Mouse (Mus musculus) brown adipose tissue, adult 24 weeks (tissue): ENCODE data around the gene Elavl4. TPM values are rescaled to one million over a fixed set of nuclear protein-coding genes. Genes with fewer than 3 reads are reported as not detected.

Experiments
- H3K27ac ChIP-seq: fragments of 200-500 bp; replicated peaks from 2 replicates; pipeline ENCODE4 v1.5.1; 2012; ENCODE audit warnings: low read depth, mild to moderate bottlenecking, low read length
- H3K4me1 ChIP-seq: fragments of 200-500 bp; 2 replicates; pipeline ENCODE4 v1.6.1; 2012; ENCODE audit warnings: low read length, mixed read lengths; ENCODE audit not compliant: control insufficient read depth, insufficient read depth, insufficient read length
- H3K4me3 ChIP-seq: fragments of 200-500 bp; 2 replicates; pipeline ENCODE4 v1.5.1; 2012; ENCODE audit warnings: low read depth, mild to moderate bottlenecking, low read length, moderate library complexity; ENCODE audit not compliant: insufficient read depth
- polyA plus RNA-seq: library from polyadenylated mRNA; stranded (reverse); fragments of >200 nt; gene quantifications from 2 replicates; pipeline ENCODE4 v1.2.4, GENCODE M21; 2012; ENCODE audit not compliant: missing spikeins, insufficient read depth, insufficient read length

Elavl4 gene
- polyA plus RNA-seq = 0.44 TPM in 1 of 2 replicates, not detected in the other

DNA sequence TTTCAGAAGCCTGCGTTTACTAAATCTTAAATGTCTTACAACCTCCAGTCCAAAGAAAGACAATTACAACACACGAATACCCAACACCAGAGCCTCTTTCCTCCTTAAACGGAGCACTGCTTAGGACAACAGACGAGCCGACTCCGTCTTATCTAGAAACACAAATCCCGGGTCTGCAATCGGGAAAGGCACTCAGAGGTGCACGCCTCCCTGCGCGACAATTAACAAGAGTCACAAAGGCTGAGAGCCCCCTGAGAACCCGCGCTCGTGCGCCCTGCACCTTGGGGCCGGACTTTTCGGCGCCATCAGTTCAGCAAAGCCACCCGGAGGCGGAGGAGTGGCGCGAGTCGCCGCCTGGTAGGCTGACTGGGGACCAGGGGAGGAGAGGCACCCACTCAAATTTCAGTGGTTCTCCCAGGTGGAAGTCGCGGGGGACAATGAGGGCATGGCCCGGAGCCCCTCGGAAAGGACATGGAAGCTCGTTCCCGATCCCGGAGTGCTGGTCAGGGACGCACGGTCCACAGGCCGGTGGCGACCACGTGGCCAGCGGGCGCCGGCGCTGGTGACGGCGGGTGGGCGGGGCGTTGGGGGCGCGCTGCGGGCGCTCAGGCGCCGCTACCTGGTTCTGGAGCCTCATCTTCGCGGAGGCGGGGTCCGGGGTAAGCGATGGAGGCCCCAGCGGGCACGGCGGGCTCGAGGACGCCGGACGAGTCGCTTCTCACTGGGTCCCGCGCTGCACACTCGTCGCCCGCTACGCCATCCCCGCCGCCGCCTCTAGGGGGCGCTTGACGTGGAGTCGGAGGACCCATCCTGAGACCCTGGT, at the start of gene Elavl4:
Gene Elavl4 (minus strand): TSS at position 732 of the 823 bp plus-strand sequence.
- H3K27ac ChIP-seq = no peak within 1 kb of the TSS
- peak within 1 kb of the TSS; percentile 50 for H3K4me3 ChIP-seq
- H3K4me1 ChIP-seq = no peaks in the 10 kb centered on the region

- H3K4me1 ChIP-seq = no peaks in the 10 kb centered on the region
- no peak within 1 kb of the TSS for H3K27ac ChIP-seq
- peak within 1 kb of the TSS; percentile 34; the same call in 1 of the 2 replicates for H3K4me3 ChIP-seq
These were observed 45.9 kb upstream of the Elavl4 start, which contains the start of gene Agbl4 for GRCm38 (mm10) chr4:110397618-110398045. Gene Agbl4 (plus strand): TSS chr4:110397661.

DNA sequence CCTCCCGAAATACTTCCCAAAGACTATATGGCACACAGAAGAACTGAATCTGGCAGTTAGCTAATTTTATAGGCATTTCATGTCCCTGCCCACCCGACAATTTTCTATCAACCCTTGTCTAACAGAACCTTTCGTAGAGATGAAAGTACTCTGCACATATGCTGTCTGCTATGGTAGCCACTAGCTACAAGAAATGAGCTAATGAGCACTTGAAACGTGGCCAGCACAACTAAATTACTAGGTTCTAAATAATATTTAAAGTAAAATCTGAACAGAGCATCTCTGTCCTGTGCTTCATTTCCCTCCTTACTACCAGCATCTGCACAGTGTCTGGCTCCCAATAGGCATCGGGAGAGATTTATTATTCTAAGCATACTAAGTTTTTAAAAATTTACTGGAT, 44.5 kb upstream of the Elavl4 start:
- H3K27ac ChIP-seq = no peak overlapping the region
- H3K4me1 ChIP-seq = no peaks in the 10 kb centered on the region
- no peak overlapping the region for H3K4me3 ChIP-seq

GRCm38 (mm10) chr4:110360568-110360967, 8.9 kb upstream of the Elavl4 start:
- H3K4me1 ChIP-seq = no peaks in the 10 kb centered on the region
- H3K4me3 ChIP-seq = no peak overlapping the region
- H3K27ac ChIP-seq = no peak overlapping the region

GRCm38 (mm10) chr4:110352001-110352369, 276 bp upstream of the Elavl4 start:
- Histone ChIP-seq H3K4me1 (no peaks in the 10 kb centered on the region), H3K4me3 (peak overlapping the region; percentile 50; the same call in 1 of the 2 replicates), H3K27ac (no peak overlapping the region)

DNA sequence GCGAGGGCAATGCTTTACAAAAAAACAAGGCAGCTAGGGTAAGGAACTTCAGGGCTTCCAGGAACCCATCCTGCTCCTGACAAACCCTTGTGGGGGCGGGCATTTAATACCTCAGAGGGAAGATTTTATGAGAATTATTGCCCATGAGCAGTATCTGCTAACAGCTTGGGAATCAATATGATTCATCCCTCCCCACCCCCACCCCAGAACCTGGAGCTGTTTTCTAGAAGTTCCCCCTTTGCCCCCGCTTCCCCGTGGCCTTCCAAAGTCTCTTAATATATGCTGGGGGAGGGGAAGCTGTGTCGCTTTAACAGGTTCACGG, 892 bp downstream of the Elavl4 start:
- Histone ChIP-seq H3K4me1 (no peaks in the 10 kb centered on the region), H3K27ac (no peak overlapping the region), H3K4me3 (peak overlapping the region; percentile 50; the same call in 1 of the 2 replicates)

- H3K4me3 ChIP-seq = no peak overlapping the region
- H3K4me1 ChIP-seq = no peaks in the 10 kb centered on the region
- H3K27ac ChIP-seq = no peak overlapping the region
These were observed 27.8 kb downstream of the Elavl4 start for GRCm38 (mm10) chr4:110323912-110324311.

DNA sequence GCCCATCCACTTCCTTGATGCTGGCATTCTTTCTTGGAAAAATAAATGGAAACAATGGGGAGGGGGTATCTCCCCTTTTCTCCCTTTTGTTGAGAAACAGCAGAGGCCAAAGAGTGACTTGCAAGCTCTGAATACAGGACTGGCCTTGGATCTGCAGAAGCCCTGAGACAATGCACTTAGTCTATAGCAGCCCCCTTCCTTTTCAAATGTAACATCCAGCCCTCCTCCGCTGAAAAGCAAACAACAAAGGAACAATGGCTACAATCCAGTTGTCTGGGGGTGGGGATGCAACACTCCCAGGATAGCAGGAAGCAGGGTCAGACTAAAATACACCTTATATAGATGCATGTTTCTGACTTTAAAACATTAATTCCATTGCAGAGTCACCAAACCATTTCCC, 39.6 kb downstream of the Elavl4 start:
- no peak overlapping the region for H3K4me3 ChIP-seq

GRCm38 (mm10) chr4:110306972-110307371, 44.7 kb downstream of the Elavl4 start:
- no peak overlapping the region for H3K4me3 ChIP-seq
- no peak overlapping the region for H3K27ac ChIP-seq
- H3K4me1 ChIP-seq = no peaks in the 10 kb centered on the region

More for the DNA sequence above, 39.6 kb downstream of the Elavl4 start:
- no peaks in the 10 kb centered on the region for H3K4me1 ChIP-seq
- no peak overlapping the region for H3K27ac ChIP-seq

DNA sequence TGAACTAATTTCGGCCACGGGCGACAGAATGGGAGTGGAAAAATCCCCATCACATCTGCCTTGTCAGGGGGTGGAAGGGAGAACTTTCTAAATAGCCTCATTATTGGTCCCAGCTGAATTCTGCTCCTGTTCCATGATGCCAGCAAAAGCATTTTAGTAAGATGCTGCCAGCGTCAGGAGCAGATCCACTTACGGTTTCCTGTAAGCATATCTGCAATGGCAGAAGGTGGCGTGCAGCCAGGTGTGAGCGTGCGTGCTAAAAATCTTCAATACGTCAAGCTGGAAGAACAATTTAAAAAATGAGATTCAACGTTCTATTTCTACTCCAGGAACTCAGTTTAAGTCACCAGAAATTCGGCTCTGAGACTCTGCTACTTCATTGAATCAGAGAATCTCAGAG, 45.1 kb downstream of the Elavl4 start:
- Histone ChIP-seq H3K4me1 (no peaks in the 10 kb centered on the region), H3K27ac (no peak overlapping the region), H3K4me3 (no peak overlapping the region)

DNA sequence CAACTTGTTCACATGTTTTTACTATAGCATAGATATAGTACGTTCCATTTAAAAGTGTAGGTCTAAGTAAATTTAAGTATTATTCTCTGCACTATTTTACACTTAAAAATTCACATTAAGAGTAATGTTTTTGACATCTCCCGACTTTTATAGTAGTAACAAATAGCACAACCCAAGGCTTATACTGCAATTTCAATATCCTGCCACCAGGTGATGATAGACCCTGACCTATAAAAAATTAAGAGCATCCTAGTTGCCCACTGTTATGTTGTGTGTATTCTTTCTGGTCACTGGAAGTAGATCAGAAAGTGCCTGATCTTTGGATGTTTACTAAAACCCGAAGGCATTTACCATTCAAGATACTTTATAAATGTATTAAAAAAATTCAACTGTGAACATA, 55.9 kb downstream of the Elavl4 start:
- Histone ChIP-seq H3K4me1 (no peaks in the 10 kb centered on the region), H3K27ac (no peak overlapping the region), H3K4me3 (no peak overlapping the region)

DNA sequence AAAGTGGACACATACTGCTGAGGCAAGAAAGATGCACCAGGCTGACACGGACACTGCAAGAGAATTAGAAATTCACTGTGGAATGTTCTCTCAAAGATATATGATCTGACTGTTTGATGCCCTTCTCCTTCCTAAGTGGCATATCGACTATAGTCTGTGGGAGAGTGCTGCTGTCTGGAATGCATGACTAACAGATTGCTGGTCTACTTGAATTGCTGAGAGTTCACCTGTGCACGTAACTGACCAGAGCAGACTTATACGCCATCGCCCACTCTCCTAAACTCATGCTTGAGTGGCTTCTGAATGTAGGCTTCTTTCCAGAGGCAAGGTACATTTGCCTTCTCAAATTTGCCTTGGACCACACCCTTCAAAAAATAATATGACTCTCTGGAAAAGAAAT, 58.5 kb downstream of the Elavl4 start:
- Histone ChIP-seq H3K4me1 (no peaks in the 10 kb centered on the region), H3K27ac (no peak overlapping the region), H3K4me3 (no peak overlapping the region)

DNA sequence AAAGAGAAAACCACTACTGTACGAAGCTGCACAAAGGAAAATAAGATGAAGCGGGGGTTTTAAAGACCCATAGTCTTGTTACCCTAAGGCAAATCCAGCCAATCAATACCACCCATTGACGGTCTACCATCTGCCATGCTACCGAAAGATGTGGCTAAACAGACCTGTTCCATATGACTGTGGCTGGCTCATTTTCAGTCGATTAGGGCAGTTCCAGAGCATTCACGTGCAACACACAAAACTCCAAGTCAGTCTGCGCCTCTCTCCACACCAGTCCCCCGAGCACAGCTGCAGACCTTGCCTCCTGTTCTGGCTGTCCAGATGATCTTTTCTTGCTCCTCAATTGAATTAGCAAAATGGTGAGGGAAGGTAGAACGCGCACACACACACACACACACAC, 59.2 kb downstream of the Elavl4 start:
- Histone ChIP-seq H3K4me1 (no peaks in the 10 kb centered on the region), H3K27ac (no peak overlapping the region), H3K4me3 (no peak overlapping the region)

GRCm38 (mm10) chr4:110290544-110291095, 61.1 kb downstream of the Elavl4 start:
- Histone ChIP-seq H3K27ac (no peak overlapping the region), H3K4me3 (no peak overlapping the region), H3K4me1 (no peaks in the 10 kb centered on the region)

- no peaks in the 10 kb centered on the region for H3K4me1 ChIP-seq
- no peak overlapping the region for H3K27ac ChIP-seq
- no peak overlapping the region for H3K4me3 ChIP-seq
These were observed 61.7 kb downstream of the Elavl4 start for GRCm38 (mm10) chr4:110290056-110290455.
